Mouse (Mus musculus) adrenal gland, postnatal 4 days (tissue): ENCODE results near the gene Lcp2. TPM values are rescaled to one million over a fixed set of nuclear protein-coding genes. Genes with fewer than 3 reads are reported as not detected.
"Not testable (repeated sequence)": the region's sequence is repeated elsewhere in the genome, so short reads cannot be mapped to it uniquely, and the experiment has no call there.

ENCODE experiments used
- DNase-seq, 2 experiments: peaks; one replicate each; pipeline ENCODE4 v3.0.0; 2021 to 2022; ENCODE audit warnings: low spot score in 2 of 2, mixed read lengths in 2 of 2
- total RNA-seq, 2 experiments: library from RNA; stranded (reverse); gene quantifications; 2 replicates each; pipeline ENCODE4 v1.2.3; 2021

Gene Lcp2
- total RNA-seq, 2 experiments from 2014 or later, result 3.7 to 4.7 TPM

- no peak for DNase-seq
Observed at GRCm38 (mm10) chr11:34083795-34084194, 37.1 kb downstream of the Lcp2 start.

DNA sequence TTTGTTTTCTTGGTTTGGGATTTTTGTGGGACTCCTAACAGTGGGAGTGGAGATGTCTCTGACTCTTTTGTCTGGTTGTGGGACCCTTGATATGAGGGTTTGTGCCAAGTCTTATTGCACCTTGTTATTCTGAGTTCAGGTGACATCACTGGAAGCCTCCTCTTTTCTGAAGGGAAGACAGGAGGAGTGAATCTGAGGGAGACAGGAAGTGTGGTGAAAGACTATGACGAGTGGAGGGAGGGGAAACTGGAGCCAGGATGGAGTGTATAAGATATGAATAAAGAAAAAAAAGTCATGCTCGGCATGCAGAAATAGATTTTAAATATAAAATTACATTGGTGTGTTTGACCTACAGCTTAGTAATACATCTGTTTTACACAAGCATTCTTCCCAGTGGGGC lies 37.9 kb downstream of the Lcp2 start:
- DNase-seq, result no peak

GRCm38 (mm10) chr11:34086164-34086751 lies 39.5 kb downstream of the Lcp2 start:
- DNase-seq, result no peak

- no peak for DNase-seq
Observed at GRCm38 (mm10) chr11:34087064-34087463, 40.3 kb downstream of the Lcp2 start.

GRCm38 (mm10) chr11:34098422-34098821 lies 51.7 kb downstream of the Lcp2 start, which contains the start of gene 4930469K13Rik:
Gene 4930469K13Rik (minus strand): TSS chr11:34098554.
- no peak for DNase-seq

- DNase-seq, result no peak
Observed at GRCm38 (mm10) chr11:34101827-34102226, 55.1 kb downstream of the Lcp2 start.

DNA sequence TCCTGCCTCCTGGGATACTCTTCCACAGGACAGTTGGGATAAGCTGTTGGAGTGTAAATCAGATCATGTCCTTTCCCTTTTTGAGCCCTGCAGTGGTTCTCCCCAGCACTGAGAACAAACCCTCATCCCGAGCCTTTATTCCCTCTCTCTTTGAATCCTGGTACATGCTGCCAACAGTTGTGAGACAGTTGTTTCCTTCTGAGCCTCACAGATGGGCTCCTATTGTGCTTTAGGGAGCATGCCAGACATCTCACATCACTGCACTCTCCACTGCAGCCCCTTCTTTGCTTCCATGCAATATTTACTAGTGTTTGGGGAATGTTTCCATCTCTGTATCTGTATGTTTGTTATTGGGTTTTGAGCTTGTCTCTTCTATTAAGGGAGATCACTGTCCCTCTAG lies 58.2 kb downstream of the Lcp2 start:
- no peak for DNase-seq

- no peak for DNase-seq
Observed at GRCm38 (mm10) chr11:34109260-34109659, 62.5 kb downstream of the Lcp2 start.

DNA sequence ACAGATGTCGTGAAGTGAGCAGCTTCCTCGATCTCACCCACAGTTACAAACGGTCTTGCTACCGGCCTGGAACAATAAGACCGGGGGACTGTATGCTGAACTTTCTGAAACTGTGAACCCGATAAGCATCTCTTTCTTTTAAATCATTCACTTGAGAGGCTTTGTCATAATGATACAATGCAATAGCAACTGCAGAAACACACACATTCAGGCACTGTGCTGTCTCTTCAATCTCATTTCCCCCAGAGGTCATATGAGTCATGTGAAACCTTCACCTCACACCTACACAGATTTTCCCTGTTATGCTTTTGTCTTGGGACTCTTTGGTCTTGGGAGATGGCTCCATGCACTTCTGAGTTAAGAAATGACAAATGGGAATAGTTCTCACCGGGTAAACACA lies 65.2 kb downstream of the Lcp2 start:
- no peak for DNase-seq

DNA sequence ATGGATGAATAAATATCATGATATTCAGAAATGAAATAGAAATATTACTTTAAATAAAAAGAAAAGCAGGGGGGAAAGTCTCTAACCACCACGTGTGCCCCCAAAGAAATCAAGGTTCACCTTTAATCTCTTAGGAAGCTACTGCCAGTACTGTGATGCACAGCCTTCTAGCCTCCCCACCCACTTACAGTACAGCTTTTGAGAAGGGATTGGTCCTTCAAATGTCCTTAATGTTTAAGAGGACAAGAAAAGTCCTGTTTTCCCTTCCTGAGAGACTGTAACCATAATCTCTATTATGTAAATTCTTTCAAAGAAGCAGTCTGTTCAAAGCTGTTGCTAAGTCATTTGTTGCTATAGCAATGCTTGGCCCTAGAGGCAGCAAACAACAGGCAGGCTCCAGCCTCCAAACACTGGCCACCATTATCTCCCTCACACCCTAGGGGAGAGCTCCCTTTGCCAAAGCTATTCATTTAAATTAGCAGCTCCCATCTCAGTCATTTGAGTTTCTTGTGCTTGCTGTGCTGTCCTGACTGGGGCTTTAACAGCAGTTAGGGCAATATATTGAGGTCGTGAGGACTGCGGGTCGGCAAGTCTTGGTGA lies 66.2 kb downstream of the Lcp2 start:
- DNase-seq, result no peak

- DNase-seq, result no peak
Observed at GRCm38 (mm10) chr11:34113760-34114159, 67.0 kb downstream of the Lcp2 start.

DNA sequence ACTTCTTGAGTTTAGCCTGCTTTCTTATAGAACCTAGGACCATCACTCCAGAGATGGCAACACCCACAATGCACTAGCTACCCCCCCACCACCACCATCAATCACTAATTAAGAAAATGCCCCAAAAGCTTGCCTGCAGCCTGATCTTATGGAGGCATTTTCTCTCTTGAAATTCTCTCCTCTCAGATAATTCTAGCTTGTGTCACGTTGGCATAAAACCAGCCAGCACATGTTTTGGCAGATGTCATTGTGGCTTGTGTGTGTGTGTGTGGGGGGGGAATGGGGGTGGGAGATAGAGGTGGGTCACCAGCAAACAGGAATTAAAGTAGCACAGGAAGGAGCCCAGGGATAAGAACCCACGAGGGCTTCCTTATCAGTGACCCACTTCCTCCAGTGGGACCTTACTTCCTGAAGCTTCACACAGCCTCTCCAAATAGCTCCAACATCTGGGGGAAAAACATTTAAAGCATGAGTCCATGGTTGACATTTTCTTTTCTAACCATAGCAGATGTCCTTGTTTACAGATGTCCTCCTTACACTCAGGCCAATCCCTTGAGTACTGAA lies 69.9 kb downstream of the Lcp2 start:
- DNase-seq, result no peak

- DNase-seq, result no peak
Observed at GRCm38 (mm10) chr11:34117581-34117980, 70.9 kb downstream of the Lcp2 start.

DNA sequence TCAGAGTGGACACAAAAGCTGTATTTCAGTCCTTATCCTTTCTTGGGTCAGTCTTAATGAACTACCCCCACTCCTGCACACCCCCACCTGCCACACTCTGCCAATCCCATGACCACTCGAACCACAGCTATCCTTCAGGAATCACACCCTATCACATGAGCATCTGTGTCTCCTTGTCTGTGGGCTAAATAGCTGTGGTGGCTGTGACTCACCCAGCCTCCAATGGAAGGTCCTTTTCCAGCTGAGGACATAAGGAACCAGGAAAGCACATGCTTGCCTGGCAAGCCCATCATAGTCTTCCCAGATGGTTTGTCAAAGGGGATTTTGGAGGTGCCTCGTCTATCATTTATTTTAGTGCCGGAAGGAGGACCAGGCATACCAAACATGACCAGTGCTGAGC lies 71.6 kb downstream of the Lcp2 start:
- no peak for DNase-seq

DNA sequence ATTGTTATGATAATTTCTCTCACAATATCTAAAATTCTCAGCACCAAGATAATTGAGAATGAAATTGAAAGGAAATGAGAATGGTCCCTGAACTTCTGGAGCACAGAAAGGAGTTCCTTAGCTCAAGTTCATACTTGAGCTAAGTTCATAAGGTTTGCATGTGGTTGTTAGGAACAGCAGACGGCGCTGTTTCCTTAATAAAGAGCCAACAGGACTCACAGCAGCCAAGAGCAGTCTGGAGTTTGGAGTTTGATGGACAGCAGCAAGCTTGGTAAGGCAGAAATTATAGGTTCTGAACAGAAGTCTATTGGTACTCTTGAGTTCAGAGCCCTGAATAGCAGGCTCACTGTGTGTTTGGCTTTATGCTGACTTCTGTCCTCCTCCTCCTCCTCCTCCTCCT lies 76.4 kb downstream of the Lcp2 start:
- no peak for DNase-seq

DNA sequence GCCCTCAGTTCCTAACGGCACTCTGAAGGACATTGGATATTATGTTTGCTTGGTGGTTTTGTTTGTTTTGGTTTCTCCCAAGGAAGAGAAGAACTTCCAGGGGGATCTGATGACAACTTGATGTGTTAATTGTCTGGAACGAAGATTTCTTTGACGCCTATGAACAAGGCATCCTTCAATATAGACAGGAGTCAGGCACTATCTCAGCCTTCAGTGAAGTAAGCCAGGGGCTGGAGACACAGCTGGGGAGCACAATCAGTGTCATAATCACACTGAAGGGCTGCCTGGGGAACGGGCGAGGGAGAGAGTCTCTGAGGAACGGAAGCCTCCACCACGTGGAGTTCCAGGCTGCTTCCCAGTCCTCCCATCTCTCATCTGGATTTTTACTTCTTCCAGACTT lies 78.1 kb downstream of the Lcp2 start:
- no peak for DNase-seq

- DNase-seq, result not testable (repeated sequence)
Observed at GRCm38 (mm10) chr11:34125727-34126126, 79.0 kb downstream of the Lcp2 start.

GRCm38 (mm10) chr11:34128412-34128811 lies 81.7 kb downstream of the Lcp2 start:
- no peak for DNase-seq

DNA sequence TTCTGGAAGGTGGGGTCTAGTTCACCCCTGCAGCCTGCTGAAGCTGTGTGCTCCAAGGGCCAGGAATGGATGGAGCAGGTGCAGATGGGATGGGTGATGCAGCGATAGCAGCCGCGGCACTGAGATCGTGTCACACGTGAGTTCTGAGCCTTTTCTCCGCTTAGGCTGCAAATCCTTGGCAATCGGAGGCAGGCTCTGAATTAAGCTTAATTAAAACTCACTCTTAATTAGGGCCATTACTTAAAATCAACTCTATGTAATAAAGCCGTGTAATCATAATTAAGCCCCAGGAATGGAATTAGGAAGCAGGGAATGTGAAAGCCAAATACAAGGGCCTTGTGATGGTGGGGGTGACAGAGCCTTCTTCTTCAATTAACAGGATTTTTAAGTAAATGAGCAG lies 92.6 kb downstream of the Lcp2 start:
- no peak for DNase-seq
